Mouse (Mus musculus): ENCODE results near the gene Cpeb1.
"Not testable (repeated sequence)": the region's sequence is repeated elsewhere in the genome, so short reads cannot be mapped to it uniquely, and the experiment has no call there.

The Cpeb1 gene

DNA sequence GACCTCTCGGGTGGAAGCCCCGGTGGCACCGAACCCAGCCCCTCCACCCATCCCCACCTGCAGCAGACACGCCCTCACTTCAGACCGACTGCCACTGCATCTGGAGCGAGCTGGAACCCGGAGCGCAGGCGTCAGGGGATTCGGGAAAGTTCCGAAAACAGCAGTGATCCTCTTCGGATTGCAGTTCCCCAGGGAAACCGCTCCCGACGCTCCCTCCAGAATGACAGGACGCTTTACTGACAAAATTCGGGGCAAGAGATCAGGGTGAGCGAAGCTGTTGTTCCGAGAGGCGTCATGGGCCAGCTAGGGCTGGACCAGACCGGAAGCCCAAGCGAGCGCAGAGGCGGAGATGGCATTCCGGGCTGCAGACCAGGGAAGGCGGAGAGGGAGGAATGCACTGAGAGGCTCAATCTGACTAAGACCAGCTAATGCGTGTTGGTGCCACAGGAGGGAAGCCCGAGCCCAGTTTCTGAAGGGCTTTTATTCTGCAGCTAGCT lies at the start of gene Cpeb1:
Cpeb1 (minus strand) TSS at position 311 of the 497 bp plus-strand sequence.
- no peak for DNase-seq (ENCODE audit: low spot score in 2 of 2)

DNA sequence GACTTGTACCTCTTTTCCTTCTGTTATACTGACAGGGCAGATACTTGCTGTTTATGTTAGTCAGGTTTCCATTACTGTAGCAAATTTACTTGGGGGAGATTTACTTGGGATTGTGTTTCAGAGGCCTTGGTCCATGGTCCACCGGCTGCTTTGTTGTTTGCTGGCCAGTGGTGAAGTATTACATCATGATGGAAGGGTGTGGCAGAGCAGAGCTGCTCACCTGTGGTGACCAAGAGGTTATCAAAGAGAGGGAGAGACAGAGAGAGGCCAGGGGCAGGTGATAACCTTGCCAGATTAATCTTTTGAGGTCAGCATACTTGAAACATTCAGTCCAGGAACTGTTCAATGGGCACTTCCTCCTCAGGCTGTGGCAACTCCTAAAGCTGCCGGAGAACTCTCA lies 45.8 kb upstream of the Cpeb1 start:
- DNase-seq (ENCODE audit: low spot score in 2 of 2): no peak

DNA sequence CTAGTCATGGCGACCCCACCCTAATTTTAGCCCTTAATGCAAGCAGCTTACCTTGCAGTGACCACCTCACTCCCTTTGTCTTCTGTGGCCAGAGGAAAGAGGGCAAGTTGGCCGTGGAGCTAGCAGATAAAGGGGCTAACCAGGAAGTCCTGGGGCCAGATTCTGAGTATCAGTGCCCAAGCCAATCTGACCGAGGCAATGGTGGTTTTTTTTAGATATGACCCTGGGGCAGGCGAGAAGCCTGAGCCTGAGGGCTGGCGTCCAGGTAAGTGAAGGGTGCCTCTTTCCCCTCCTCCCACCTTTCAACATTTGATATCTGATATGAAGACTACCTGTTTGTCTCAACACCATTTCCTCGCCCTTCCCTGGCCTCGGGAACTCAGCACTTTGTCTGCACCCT lies 42.9 kb upstream of the Cpeb1 start, which contains the start of gene BC048679:
BC048679 (minus strand) TSS at position 101 of the 400 bp plus-strand sequence.
- no peak for DNase-seq (ENCODE audit: low spot score in 2 of 2)

DNA sequence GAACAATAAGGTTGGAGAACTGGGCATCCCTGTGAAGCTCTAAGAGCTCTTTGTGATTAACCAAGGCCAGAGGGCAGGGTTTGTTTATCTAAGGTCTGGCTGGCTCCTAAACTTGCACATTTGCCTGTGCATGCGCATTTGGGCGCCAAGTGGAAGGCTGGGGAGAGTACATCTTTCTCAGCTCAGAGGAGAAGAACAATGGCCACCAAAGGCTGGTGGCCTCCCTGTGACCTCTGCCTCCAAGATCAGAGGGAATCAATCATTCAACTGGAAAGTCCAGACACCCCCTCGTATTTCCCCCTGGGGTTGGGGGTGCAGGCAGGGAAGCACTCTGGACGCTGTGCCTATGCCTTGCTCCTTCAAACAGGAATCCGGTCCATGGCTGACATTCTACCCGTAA lies 41.9 kb upstream of the Cpeb1 start:
- DNase-seq (ENCODE audit: low spot score in 2 of 2): no peak

DNA sequence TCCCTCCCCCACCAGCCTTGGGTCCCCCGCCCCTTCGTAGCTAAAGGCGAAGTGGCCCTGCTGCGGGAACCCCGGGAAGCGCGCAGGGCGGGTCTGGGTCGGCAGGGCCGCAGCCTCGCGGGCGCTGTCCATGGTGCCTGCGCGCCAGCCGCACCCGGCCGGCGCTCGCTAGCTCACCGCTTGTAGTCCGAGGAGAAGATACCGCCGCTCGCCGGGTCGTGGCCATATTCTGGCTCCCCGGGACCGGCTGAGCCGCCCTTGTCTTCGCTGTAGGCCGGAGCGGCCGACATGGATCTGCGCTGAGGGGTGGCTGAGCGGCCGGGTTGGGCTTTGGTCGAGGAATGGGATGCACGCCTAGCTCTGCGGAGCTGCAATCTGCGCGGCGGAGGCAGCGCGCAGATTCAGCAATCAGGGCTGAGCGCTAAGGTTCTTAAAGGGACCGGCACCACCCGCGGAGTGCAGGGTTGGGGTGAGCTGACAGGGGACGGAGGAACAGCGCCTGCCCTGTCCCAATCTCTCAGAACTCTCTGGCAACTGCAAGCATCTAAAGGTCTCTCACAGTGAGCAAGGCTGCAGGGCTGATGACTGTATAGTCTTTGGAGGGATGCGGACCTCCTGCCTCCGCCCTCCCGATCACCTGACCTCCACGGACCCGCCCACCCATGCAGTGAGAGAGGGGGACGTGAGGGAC lies 38.2 kb upstream of the Cpeb1 start, which contains the start of gene Ap3b2:
Ap3b2 (minus strand) TSS at position 595 of the 691 bp plus-strand sequence.
- DNase-seq (ENCODE audit: low spot score in 2 of 2): peak in 1 of 2 experiments; percentile 11

DNA sequence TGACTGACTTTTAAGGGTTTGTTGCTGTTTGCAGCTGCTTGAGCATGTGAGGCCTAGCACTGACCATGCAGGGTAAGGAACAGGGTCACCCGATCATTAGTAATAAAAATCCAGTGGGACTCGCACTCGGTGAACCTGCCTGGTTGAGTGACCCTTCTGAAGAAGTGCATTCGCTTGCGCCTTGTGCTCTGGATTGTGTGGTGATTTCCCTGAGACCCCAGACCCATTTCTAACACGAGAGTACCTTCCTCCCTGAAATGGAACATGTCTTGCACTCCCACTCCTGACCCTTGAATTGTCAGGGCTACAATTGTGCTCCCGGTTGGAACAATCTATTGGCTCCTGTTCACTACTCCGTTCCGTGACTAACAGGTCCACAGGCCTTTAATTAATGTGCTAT lies 37.4 kb upstream of the Cpeb1 start:
- DNase-seq (ENCODE audit: low spot score in 2 of 2): no peak

DNA sequence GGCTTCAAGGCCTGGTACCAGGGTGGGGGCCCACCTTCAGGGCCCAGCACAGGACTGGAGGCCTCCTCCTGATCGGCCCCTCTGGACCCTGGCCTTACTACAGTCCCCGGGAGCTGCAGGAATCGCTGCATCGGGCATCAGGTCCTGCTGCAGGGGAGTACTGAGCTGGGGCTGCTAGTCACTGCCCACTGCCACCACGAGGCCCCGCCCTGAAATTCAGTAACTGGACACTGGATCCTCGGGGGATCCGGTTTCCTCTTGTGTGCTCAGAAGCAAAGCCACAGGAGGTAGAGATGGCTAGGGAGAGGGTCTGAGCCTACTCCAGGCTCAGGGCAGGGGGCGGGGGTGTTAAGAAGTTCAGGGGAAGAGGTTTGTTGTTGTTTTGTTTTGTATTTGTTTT lies 34.4 kb upstream of the Cpeb1 start:
- no peak for DNase-seq (ENCODE audit: low spot score in 2 of 2)

DNA sequence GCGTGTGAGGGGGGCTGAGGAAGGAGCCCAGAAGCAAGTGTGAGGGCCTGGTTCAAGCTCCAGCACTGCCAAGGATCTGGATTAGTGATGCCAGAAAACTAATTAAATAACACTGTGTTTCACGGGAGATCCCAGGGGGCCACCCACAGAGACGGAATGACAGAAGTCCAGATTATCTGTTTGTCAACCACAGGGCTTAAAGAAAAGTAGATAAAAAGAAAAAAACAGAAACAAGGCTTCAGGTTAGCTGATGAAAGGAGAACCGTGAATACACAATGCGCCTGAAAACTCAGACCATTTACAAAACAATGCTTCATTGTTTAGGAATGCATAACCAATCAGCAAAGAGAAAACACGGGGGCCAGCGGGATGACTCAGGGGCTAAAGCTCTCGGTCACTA lies 25.5 kb upstream of the Cpeb1 start:
- no peak for DNase-seq (ENCODE audit: low spot score in 2 of 2)

DNA sequence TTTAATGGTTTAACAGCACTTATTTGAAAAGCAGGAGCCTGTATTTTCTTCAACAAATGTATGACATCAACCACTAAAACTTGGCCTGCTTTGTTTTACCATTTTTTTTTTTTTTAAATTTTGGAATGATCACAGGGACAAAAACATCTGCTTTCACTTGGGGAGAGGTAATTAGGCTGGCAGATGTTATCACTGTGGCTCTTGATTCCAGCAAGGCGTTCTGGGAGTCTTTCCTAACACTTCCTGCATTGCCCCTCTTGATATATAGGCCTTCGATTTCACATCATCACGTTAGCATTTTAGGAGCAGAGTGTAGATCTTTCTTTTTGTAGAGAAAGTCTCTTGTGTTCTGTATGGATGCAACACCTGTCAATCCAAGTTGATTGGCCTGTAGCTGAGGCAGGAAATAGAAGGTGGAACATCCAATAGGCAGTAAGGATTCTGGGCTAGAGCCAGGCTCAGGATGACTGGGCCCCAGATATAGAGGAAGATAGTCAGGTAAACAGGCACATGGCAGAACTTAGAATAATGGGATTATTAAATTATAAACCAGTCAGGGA lies 24.3 kb upstream of the Cpeb1 start:
- DNase-seq (ENCODE audit: low spot score in 2 of 2): no peak

DNA sequence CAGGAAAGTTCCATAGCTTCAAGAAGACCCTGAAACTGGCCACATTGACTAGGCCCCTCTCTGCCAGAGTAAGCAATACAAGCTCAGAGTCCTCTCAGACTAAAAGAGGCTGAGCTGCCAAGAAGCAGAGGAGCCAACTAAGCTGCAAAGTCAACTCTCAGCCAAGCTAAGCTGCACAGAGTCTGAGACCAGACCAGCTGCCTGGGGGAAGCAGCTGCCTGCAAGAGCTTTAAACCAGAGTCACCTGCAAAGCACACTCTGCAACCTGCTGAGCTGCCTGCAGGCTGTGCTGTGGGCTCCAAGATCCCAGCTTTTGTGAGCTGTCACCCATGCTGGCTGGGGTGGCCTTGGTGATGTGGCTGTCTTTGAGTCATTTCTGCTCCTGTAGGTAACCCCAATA lies 23.0 kb upstream of the Cpeb1 start:
- not testable (repeated sequence) for DNase-seq (ENCODE audit: low spot score in 2 of 2)

DNA sequence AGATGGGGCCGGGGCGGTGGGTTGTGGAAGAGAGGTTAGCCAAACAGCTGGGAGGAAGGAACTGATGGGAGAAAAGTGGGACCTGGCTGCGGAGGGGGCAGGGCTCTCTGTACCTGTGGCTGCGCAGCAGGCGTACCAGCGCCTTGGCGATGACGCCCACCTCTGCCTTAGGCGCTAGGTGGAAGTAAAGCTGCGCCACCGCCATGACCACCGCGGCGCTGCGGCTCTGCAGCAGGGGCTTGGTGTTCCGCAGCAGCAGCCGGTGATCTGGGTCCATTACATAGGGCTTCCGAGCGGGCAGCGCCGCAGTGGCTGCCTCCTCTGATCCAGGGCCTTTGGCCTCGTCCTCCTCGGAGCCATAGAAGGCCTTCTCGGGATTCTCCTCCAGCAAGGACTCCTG lies 21.6 kb upstream of the Cpeb1 start:
- no peak for DNase-seq (ENCODE audit: low spot score in 2 of 2)

DNA sequence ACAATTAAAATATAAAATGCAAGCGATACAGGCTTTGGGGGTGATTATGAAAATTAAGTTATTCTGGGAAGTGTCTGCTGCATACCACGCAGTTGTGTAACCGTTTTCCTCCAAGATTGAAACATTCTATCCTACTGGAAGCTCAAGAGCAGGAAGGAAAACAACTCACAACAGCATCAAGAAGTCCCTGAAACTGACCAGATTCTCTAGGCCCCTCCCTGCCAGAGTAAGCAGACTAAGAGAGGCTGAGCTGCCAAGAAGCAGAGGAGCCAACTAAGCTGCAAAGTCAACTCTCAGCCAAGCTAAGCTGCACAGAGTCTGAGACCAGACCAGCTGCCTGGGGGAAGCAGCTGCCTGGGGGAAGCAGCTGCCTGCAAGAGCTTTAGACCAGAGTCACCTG lies 20.0 kb upstream of the Cpeb1 start:
- DNase-seq (ENCODE audit: low spot score in 2 of 2): no peak

DNA sequence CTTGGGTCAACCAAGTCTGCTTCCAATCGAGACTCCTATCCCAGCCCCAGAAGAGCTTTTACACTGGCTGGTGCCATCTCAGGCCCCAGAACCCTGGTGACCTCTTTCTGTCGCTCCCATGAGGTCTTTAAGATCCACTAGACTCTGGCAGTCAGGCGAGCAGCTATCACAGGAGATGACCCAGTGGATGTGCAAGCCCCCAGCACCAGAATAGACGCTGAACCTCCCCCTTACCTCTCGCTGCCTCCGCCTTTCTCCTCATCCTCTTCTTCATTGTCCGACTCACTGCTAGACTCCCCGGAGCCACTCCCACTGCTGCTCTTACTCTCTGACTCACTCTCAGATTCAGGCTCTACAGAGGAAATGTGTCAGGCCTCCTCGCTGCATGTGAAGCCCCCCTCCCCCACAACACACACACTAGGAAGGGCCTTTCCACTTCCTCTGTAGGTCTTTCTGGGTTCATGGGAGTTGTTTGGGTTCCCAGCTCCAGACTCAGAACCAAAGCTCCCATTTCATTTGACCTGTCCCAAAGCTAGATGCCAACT lies 9.7 kb upstream of the Cpeb1 start:
- DNase-seq (ENCODE audit: low spot score in 2 of 2): no peak

DNA sequence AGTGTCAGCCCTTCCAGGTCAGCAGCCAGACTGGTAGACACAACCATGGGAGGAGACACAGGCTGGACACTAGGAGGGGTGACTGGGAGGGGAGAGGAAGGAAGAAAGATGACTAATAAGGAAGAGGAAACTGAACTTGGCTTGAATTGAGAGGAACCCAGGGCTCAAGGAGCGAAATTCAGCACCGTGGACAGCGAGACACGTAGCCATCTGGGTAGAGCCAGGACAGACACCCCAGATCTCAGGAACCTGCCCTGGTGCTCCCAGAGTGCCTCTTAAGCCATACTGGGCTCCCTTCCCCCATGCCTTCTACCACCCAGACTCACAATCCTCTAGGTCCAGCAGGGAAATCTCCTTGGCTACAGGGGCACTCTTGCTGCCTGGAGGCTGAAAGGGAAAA lies 8.9 kb upstream of the Cpeb1 start:
- no peak for DNase-seq (ENCODE audit: low spot score in 2 of 2)

DNA sequence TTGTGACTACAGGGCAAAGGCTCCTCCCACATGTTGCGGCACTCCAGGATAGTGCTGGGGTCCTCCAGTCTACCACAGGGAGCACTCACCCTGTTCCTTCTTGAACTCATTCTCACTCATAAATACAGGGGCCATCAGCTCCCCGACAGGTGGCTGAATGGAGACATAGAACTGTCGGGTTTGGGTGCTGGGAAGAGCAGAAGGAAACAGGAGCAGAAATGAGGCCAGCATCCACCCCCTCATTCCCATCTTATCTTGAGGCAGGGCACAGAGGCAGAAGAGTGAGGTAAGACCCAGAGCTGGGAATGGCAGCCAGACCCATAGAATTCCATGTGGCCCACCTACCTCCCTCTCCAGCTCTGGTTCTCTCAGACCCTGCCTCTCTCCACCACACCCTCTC lies 7.5 kb upstream of the Cpeb1 start:
- DNase-seq (ENCODE audit: low spot score in 2 of 2): no peak

DNA sequence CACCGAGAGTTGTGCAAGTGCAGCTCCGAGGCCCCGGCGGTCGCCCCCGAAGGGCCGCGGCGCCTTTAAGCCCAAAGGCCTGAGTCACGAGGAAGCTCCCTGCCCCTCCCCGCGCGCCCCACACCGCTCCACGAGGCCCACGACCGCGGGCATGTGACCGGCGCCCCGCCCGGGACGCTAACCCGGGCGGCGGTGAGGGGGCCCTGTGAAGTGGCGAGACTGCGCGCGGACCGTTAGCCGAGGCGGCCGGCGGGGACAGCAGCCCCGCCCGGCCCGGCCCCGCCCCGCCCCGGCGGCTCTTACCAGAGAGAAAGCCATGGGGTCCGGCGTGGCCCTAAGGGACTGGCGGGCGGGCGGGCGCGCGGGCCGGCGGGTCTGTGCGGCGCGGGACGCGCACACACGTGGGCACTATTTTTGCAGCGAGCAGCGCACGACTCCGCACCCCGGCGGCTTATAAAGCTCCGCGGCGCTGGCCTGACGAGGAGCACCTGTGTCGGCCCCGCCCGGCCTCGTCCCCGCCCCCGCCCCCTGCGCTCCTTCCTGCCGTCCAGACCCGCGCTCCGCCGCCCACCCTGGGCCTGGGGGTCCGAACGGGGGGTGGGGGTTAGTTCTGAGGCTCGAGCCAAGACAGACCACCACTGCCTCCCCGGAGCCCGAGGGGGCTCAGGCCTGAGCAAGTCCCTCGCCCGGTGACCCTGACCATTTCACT lies 780 bp downstream of the Cpeb1 start:
- DNase-seq (ENCODE audit: low spot score in 2 of 2): peak in 1 of 2 experiments; percentile 22

DNA sequence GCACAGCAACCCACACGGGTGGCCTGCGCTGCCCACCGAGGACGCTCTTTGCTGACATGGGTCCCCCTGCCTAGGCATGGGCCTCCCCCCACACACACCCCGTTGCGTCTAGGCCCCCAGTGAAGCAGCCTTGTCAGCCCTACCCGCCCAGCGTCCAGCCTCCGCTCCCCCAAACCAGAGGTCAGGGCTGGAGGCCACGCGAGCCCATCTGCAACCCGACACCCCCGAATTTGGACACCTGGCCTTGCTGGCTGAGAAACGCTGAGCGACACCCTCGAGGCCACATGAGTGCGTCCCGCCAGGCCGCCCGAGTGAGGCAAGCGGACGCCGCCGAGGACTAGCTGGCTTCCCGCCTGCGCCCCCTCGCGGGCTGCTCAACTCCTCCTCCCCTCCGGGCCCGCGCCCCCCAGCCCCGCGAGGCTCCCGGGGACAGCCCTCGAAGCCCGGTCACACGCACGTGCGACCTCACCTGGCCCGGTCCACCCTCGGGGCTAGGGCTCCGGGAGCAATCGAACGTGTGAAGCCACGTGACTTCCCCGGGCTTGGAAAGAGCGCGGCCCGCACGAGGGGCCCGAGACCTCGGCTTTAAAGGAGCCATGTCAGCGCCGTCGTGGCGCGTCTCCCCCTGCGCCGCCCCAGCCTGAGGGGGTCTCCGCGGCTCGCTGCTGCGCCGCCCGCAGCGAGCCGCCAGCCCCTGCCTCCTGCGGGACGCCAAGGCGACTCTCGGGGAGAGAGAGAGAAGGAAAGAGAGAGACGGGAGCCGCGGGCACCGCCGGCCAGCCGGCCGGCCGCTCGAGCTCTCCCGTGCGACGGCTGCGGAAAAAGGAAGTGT lies 1.6 kb downstream of the Cpeb1 start:
- peak in 1 of 2 experiments; percentile 20 for DNase-seq (ENCODE audit: low spot score in 2 of 2)

DNA sequence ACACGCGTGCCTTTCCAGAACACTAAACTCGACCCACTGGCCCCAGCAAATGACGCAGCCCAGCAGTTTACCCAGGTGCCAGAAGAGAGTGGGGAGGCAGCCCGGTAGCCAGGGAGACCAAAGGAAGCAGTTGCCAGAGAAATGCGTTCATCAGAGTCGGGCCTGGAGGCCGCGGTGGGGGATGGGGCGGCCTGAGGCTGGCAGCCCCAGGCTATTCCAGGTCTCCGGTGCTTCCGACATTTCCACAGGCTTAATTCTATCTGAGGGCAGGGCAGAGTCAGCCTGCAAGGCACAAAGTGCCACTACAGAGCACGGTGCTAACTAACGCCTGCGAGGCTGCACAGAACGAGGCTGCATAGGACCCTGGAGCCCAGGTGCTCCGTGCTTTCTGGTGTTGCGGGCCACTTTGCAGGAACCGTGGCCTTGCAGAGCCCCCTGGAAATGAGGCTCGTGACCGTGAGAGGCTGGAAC lies 2.3 kb downstream of the Cpeb1 start:
- DNase-seq (ENCODE audit: low spot score in 2 of 2): no peak

DNA sequence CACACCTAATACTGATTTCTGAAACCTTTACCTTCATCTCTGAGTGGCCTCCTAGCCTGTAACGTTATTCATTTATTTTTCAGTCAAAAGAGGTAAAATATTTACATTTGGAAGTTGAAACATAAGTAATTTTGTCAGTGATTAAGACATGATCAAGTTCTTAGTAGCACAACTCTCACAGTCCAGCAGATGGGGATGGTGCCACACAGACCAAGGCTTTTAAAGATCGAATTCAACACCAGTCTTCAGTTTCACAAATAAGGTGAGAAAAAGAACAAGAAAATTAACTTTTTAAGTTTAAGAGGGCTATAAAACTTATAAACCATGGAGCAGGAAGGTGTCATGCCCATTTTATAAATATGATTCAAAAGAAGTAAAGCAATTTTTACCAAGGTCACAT lies 56.3 kb downstream of the Cpeb1 start:
- DNase-seq (ENCODE audit: low spot score in 2 of 2): no peak

DNA sequence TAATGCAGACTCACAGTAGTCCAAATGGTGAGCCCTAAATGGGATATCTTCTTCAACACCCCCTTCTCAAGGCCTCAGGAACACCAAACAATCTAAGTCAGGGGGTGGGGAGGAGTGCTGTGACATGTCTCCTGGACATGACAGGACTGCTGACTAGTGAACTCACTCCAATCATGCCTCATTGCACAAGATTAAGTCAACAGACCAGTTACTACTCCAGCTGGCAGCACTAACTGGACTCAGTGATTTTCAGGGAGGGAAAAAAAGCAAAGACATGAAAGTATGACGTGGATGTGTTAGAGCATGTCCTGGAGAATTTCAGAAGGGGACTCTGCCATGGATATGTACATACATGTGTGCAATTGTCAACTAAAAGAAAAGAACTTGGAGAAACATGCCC lies 75.9 kb downstream of the Cpeb1 start:
- DNase-seq (ENCODE audit: low spot score in 2 of 2): no peak

DNA sequence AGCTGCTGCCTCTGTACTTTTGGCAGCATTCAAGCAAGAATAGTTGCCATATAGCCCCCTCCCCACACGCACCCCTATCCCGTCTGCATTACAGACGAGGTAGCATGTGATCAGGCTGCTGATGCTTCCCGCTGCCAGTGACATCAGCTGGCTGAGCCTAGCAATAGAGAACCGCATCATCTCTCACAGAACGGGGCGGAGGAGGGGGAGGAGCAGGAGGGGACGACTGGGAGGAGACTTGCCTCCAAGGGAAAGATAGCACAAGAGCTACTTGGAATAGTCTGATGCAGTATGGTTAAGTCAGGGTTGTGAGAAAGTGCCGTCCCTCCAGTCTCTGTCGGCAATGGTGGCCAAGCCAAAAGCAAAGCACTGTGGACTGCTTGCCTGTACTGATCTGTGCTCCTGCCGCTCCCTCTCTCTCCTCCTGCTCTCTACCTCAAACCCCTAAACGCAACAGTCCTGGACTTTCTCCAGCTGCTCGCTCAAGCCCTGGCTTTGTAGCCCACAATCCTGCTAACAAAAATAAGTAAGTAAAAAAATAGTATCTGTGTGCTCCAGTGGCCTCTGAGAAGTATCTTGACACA lies 82.8 kb downstream of the Cpeb1 start:
- DNase-seq (ENCODE audit: low spot score in 2 of 2): no peak

Measured in natural killer cell, adult 2 months (primary cell).